Mouse (Mus musculus) gastrocnemius, adult 8-10 months (tissue): ENCODE measurements around the gene Nsun2. TPM values are rescaled to one million over a fixed set of nuclear protein-coding genes. Genes with fewer than 3 reads are reported as not detected.

Experiments
- DNase-seq, 2 experiments: peaks; one replicate each; pipeline ENCODE4 v3.0.0; 2022; ENCODE audit warnings: low spot score in 2 of 2
- total RNA-seq, 4 experiments: library from RNA; stranded (reverse); gene quantifications; 2 replicates each; pipeline ENCODE4 v1.2.4; 2022

The Nsun2 gene
- total RNA-seq, 4 experiments from 2014 or later: 41.3 to 58.5 (median 46.7) TPM

GRCm38 (mm10) chr13:69673921-69674618 lies 140.5 kb downstream of the Nsun2 start:
- DNase-seq: no peak

Other genes starting within 250 kb of the Nsun2 start
- gene Tent4a, start 871 bp downstream of the Nsun2 start, total RNA-seq: 1 to 10 TPM; 4.6 to 6.0 (median 5.5) TPM
- gene Srd5a1, start 77.7 kb downstream of the Nsun2 start, total RNA-seq: under 1 TPM in 2 of 4 experiments, not detected in 2; 0.24 to 0.53 TPM
- gene Ube2ql1, start 206.1 kb downstream of the Nsun2 start, total RNA-seq: under 1 TPM; 0.40 to 0.94 (median 0.55) TPM